Mouse (Mus musculus) thymus, postnatal 0 days (tissue): Measurements from ENCODE around the gene Cnih2. TPM values are rescaled to one million over a fixed set of nuclear protein-coding genes. Genes with fewer than 3 reads are reported as not detected.

Experiments used
- DNase-seq: peaks from one replicate; pipeline ENCODE4 v3.0.0-alpha.2; 2015; ENCODE audit warnings: low spot score
- polyA plus RNA-seq: library from polyadenylated mRNA; unstranded; fragments of >200 nt; fragmentation: Nextera tagmentation; extraction: Ambion mirVana; gene quantifications from 2 replicates; pipeline ENCODE4 v1.2.1, GENCODE M21; 2015

Cnih2 gene
- polyA plus RNA-seq, 1 experiment from 2014 or later, result 1.2 TPM

DNA sequence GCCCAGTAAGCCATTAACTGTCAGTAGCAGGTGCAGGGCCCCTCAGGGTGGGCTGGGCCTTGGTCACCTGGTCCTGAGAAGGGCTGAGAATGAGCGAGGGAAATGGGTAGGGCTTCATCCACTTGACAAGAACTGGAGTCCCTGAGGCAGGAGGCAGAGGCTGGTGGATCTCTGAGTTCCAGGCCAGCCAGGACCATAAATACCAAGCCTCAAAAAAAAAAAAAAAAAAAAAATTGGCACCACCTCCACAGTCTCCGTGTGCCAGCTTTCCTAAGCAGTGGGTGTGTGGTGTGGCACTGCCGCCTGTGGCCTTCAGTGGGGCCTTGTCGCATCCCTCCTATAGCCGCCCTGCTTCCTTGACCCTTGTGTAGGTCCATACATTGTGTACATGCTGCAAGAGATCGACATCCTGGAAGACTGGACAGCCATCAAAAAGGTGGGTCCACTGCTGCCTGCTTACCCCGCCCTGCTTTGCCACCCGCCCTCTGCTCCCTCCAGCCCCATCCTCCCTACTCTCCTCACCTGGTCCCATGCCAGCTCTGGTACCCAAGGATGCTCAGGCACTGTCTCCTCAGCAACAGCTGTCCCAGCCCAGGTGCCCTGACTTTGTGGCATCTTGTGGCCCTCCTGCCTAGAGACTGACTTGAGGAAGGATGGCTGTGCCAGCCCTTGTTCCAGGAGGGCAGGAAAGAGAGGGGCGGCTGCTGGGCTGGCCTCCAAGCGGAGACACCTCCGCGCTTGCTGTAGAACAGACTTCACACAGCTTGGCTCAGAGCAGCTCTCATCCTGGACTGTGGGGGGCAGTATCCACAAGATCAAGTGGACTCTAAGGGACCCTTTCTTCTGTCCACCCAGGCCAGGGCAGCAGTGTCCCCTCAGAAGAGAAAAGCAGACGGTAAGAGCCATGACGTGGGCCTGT lies 49.9 kb downstream of the Cnih2 start:
- no peak for DNase-seq

DNA sequence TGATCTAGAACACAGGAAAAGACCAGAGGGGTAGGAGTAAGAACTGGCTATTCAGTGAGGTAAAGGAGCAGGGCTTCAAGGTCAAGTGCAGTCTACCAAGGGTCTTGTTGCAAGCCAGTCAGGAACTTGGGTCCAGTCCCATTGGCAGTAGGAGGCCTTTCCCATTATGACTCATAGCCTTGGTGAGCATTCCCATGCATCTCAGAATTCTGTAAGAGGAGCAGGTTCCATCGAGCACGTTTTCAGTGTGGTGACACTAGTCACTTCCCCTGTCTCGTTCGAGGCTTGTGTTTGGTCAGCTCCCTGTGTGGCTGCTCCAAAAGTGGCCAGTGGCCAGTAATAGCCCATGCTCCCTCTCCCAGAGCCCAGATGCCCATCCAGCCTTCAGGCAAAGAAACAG lies 52.8 kb downstream of the Cnih2 start:
- no peak for DNase-seq

Other genes starting within 250 kb of the Cnih2 start
- 11.3 and 12.4 TPM in 2 replicates for gene Ctsf, start 243.4 kb downstream of the Cnih2 start, polyA plus RNA-seq
- gene Actn3, start 220.6 kb downstream of the Cnih2 start, polyA plus RNA-seq, result 21.4 and 26.6 TPM in 2 replicates
- gene Zdhhc24, start 219.9 kb downstream of the Cnih2 start, polyA plus RNA-seq, result 10.2 and 12.6 TPM in 2 replicates
- gene Bbs1, start 191.9 kb downstream of the Cnih2 start, polyA plus RNA-seq, result 1.4 and 2.2 TPM in 2 replicates
- gene Dpp3, start 170.2 kb downstream of the Cnih2 start, polyA plus RNA-seq, result 101 and 102 TPM in 2 replicates
- 0.47 and 0.81 TPM in 2 replicates for gene Peli3, start 155.4 kb downstream of the Cnih2 start, polyA plus RNA-seq
- 106 and 107 TPM in 2 replicates for gene Mrpl11, start 136.4 kb downstream of the Cnih2 start, polyA plus RNA-seq
- gene Npas4, start 108.2 kb downstream of the Cnih2 start, polyA plus RNA-seq, result not detected in 2 replicates
- 1.5 and 1.7 TPM in 2 replicates for gene Slc29a2, start 74.7 kb downstream of the Cnih2 start, polyA plus RNA-seq
- 23.8 and 24.1 TPM in 2 replicates for gene B4gat1, start 59.7 kb downstream of the Cnih2 start, polyA plus RNA-seq
- gene AC124502.3, start 59.6 kb downstream of the Cnih2 start, polyA plus RNA-seq, result 0.94 and 1.3 TPM in 2 replicates
- 66.4 and 67.6 TPM in 2 replicates for gene Brms1, start 57.2 kb downstream of the Cnih2 start, polyA plus RNA-seq
- gene Rin1, start 48.0 kb downstream of the Cnih2 start, polyA plus RNA-seq, result 0.84 and 1.1 TPM in 2 replicates
- 4.1 and 7.1 TPM in 2 replicates for gene Cd248, start 30.4 kb downstream of the Cnih2 start, polyA plus RNA-seq
- 0.32 and 0.33 TPM in 2 replicates for gene Tmem151a, start 13.0 kb downstream of the Cnih2 start, polyA plus RNA-seq
- gene Yif1a, start 10.0 kb downstream of the Cnih2 start, polyA plus RNA-seq, result 65.9 and 75.7 TPM in 2 replicates
- 246 and 252 TPM in 2 replicates for gene Rab1b, start 8.6 kb upstream of the Cnih2 start, polyA plus RNA-seq
- 6.6 and 8.7 TPM in 2 replicates for gene Klc2, start 20.0 kb upstream of the Cnih2 start, polyA plus RNA-seq
- 8.3 and 9.8 TPM in 2 replicates for gene Pacs1, start 174.6 kb upstream of the Cnih2 start, polyA plus RNA-seq
- 294 and 319 TPM in 2 replicates for gene Sf3b2, start 196.9 kb upstream of the Cnih2 start, polyA plus RNA-seq
- 0.36 and 0.44 TPM in 2 replicates for gene Gal3st3, start 199.8 kb upstream of the Cnih2 start, polyA plus RNA-seq
- gene Catsper1, start 237.2 kb upstream of the Cnih2 start, polyA plus RNA-seq, result not detected in 2 replicates